Mouse (Mus musculus) kidney, postnatal 14 days (tissue): ENCODE results near the gene Rbm4.
A peak's percentile ranks its signal among the peaks of the same experiment; 100 is the strongest.
"Not testable (repeated sequence)": the region's sequence is repeated elsewhere in the genome, so short reads cannot be mapped to it uniquely, and the experiment has no call there.

Experiments used
- DNase-seq: peaks from one replicate; pipeline ENCODE4 v3.0.0; 2022; ENCODE audit warnings: mixed read lengths

The Rbm4 gene

GRCm38 (mm10) chr19:4795929-4796328 lies 2.2 kb upstream of the Rbm4 start:
- DNase-seq, result no peak

DNA sequence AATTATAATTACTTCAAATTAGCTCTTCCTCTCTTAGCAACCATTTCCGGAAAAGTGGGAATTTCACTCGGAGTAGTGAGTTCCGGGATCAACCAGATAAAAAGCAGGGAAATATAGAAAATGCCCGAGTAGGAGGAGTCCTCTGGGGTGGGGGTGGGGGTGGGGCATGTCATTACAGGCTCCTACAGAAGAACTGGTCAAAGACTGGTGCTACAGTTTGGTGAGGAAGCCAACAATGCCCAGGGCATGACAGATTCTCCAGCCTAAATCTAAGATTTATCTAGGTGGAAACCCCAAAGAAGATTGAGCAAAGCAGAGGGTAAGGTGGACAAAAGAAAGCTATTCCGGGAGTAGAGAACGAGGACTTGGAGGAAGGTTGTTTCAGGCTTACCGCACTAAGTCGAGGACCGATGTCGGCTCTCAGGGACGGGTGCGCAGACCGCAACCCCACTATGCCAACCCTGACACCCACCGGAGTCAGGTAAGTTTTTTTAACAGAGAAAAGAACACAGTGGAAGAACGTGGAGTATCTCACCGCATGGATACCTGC lies 345 bp downstream of the Rbm4 start:
- DNase-seq, result no peak

DNA sequence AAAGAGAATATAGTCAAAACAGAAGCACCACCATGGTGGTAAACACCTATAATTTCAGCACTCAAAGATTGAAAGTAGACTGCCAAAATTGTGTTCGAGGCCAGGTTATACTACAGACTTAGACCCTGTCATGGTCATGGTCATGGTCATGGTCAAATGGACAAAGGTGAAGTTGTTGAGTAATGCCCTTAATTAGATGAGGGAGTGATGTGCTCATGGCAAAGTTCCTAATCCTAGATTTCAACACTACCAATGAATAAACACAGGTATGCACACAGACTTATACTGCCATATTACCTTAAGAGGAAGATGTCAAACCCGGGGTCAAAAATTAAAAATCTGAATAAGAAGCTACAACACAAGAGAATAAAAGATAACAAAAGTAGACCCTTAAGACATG lies 7.4 kb downstream of the Rbm4 start:
- DNase-seq, result no peak

- no peak for DNase-seq
Measured at GRCm38 (mm10) chr19:4785206-4785605, 8.5 kb downstream of the Rbm4 start.

- no peak for DNase-seq
Measured at GRCm38 (mm10) chr19:4782891-4783290, 10.8 kb downstream of the Rbm4 start.

GRCm38 (mm10) chr19:4772785-4773184 lies 20.9 kb downstream of the Rbm4 start:
- no peak for DNase-seq

DNA sequence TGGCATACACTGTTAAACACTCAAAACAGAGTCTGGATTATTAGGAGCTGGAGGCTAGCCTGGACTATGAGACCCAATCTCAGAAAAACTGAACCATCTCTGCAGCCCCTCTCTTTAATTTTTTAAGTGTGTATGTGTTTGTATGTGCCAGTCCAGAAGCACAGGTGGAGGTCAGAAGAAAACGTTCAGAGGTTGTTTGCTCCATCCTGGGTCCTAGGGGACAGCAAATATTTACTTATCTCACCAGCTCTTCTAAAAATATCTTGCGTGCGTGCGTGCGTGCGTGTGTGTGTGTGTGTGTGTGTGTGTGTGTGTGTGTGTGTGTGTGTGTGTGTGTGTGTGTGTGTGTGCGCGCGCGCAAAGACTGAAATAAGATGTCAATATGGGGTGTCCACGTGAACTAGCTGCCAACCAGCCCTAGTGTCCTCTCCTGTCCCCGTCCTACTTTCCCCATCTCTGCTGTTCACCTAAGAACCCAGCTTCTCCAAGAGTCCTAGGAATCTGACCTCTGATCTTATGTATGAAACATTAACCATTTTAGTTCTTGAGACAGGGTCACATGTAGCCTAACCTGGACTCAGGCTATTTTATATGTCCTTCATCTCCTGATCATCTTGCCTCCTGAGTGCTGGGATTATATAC lies 26.1 kb downstream of the Rbm4 start:
- no peak for DNase-seq

GRCm38 (mm10) chr19:4762876-4763275 lies 30.8 kb downstream of the Rbm4 start:
- DNase-seq, result peak; percentile 38

- DNase-seq, result not testable (repeated sequence)
Measured at GRCm38 (mm10) chr19:4760544-4760943, 33.2 kb downstream of the Rbm4 start.

GRCm38 (mm10) chr19:4756921-4757320 lies 36.8 kb downstream of the Rbm4 start:
- no peak for DNase-seq

- DNase-seq, result peak; percentile 98
Measured at GRCm38 (mm10) chr19:4756193-4756911, 37.3 kb downstream of the Rbm4 start, which contains the start of gene Rbm4b. TSS of gene Rbm4b (plus strand) at chr19:4756497.

- DNase-seq, result peak; percentile 92
Measured at GRCm38 (mm10) chr19:4755565-4756192, 38.0 kb downstream of the Rbm4 start.

DNA sequence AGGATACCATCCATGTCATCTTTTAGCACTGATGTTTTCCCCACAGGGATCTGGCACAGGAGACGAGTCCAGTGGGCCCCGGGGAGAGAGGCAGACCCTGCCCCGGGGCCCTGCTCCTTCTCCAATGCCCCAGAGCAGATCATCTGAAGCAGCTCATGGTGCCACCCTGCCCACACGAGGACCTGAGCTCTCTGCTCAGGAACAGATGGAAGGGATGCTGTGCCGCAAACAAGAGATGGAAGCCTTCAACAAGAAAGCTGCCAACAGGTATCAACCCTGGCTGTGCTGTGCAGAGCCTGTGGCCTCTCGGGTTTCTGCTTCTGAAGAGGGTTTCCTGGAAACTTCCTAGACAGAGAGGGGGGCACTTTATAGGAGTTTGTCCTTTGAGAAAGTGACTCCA lies 43.7 kb downstream of the Rbm4 start:
- DNase-seq, result no peak

- no peak for DNase-seq
Measured at GRCm38 (mm10) chr19:4748493-4748892, 45.2 kb downstream of the Rbm4 start.

GRCm38 (mm10) chr19:4747631-4748312 lies 45.9 kb downstream of the Rbm4 start:
- no peak for DNase-seq

GRCm38 (mm10) chr19:4746611-4747010 lies 47.1 kb downstream of the Rbm4 start:
- DNase-seq, result peak; percentile 32

DNA sequence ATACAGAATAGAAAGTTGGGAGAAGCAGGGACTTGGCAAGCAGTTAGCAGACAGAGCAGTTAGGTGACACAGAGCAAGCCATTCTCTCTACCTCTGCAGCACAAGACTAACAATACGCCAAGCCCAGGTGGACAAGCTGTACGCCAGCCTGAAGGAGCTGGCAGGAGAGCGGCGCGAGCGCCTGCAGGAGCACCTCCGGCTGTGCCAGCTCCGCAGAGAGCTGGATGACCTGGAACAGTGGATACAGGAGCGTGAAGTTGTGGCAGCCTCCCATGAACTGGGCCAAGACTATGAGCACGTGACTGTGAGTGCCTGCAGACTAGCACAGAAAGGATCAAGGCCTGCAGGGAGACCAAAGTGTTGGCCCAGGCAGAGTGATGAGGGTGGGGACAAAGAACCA lies 48.0 kb downstream of the Rbm4 start:
- no peak for DNase-seq

DNA sequence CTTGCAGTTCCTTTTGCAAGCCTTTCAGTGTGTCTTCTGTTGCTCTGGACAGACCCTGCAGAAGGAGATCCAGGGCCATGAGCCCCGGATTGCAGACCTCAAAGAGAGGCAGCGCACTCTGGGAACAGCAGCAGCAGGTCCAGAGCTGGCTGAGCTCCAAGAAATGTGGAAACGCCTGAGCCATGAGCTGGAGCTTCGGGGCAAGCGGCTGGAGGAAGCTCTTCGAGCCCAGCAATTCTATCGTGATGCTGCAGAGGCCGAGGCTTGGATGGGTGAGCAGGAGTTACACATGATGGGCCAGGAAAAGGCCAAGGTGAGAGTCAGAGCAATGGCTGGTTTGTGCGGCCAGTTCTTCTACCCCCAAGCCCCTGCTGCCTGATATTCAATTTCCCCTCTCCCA lies 48.6 kb downstream of the Rbm4 start:
- DNase-seq, result peak; percentile 38

GRCm38 (mm10) chr19:4744026-4744425 lies 49.7 kb downstream of the Rbm4 start:
- no peak for DNase-seq

GRCm38 (mm10) chr19:4743524-4743923 lies 50.2 kb downstream of the Rbm4 start:
- peak; percentile 43 for DNase-seq

DNA sequence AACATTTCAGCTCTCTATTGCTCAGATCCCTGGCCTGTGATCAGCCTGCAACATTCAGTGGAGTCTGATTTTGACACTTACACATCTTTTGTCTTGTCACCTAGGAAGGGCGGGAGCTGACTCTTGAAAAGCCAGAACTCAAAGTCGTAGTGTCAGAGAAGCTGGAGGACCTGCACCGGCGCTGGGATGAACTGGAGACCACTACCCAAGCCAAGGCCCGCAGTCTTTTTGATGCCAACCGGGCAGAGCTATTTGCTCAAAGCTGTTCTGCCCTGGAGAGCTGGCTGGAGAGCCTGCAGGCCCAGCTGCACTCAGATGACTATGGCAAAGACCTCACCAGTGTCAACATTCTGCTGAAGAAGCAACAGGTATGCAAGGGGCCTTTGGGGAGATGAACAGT lies 51.5 kb downstream of the Rbm4 start:
- DNase-seq, result no peak

GRCm38 (mm10) chr19:4741482-4741881 lies 52.2 kb downstream of the Rbm4 start:
- DNase-seq, result no peak

- no peak for DNase-seq
Measured at GRCm38 (mm10) chr19:4739762-4740161, 53.9 kb downstream of the Rbm4 start.
